Mouse (Mus musculus): ENCODE measurements around the gene Dppa4.

Dppa4 gene

DNA sequence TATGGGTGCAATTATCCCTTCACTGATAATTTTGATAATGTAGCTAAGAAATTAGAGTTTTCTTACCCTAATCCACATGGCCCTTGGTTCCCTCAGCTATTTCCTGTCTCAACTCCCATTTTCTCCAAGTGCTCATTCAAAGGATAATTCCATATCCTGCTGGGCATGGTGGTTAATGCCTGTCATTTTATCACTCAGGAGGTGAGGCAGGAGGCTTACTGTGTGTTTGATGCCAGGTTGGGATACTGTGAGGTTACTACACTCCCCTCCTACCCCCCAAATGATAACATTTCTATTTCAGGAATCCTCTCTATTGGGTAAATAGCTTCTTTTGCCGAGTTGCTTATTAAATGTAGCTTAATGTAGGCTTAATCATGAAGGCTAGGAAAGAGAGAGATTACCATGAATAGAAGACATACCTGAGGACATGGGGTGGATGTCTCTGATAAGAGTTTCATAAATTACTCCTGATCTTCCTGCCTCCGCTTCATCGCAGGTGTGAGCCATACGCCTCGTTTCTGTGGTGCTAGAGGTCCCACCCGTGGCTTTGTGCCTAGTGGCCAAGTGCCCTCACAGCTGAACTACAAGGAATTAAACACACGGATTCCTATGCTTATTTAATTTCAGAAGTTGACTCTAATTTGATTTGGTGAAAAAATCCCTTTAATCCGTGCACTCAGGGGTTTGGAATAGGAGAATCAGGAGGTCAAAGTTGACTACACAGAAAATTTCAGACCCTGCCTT lies 40.2 kb downstream of the Dppa4 start:
- in situ Hi-C loops (cut with MboI; ENCODE audit: low sequenced_read_pairs), result no loop called here

GRCm38 (mm10) chr16:48326903-48327302 lies 43.4 kb downstream of the Dppa4 start:
- in situ Hi-C loops (cut with MboI; ENCODE audit: low sequenced_read_pairs), result no loop called here

GRCm38 (mm10) chr16:48328420-48328819 lies 44.9 kb downstream of the Dppa4 start:
- in situ Hi-C loops (cut with MboI; ENCODE audit: low sequenced_read_pairs), result no loop called here

DNA sequence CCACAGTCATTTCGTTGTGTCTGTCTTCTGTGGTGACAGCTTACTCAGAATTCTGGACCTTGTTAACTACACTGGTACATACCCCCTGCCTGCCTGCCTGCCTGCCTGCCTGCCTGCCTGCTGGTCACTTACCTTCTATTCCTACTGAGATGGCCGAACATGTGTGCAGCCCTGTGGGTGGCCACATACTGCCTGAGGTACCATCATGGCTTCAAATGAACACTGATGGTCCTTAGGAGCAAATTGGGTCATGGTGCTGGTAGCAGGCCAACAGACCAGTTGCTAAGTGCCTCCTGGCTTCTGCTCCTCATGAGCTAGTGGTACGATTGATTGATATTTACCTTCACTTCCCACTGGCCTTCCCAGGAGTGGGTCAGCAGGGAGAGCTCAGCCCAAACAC lies 48.3 kb downstream of the Dppa4 start:
- in situ Hi-C loops (cut with MboI; ENCODE audit: low sequenced_read_pairs), result no loop called here

DNA sequence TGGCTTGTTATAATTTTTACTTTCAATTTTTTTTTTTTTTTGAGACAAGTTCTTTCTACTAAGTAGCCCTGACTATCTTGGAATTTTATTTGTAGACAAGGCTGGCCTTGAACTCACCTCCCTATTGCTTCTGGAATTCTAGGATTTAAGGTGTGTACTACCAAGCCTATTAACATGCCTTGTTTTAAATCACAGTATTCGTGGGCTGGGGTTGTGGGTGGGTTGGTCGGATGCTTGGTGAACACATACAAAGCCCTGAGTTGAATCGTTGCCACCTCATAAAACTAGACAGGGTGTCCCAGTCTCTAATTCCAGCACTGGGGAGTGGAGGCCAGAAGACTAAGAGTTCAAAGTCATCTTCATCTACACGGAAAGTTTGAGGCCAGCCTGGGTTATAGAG lies 51.8 kb downstream of the Dppa4 start:
- in situ Hi-C loops (cut with MboI; ENCODE audit: low sequenced_read_pairs), result no loop called here
